Mouse (Mus musculus) E14TG2a.4 (cell line): ENCODE measurements around the gene Spib.

ENCODE experiments used
- H3K27me3 ChIP-seq: 2 replicates; pipeline ENCODE4 v1.6.1; 2014; ENCODE audit warnings: low read length, control low read depth; ENCODE audit not compliant: insufficient read depth
- H3K36me3 ChIP-seq: 2 replicates; pipeline ENCODE4 v1.6.1; 2014; ENCODE audit warnings: low read length, control low read depth; ENCODE audit not compliant: insufficient read depth
- H3K4me1 ChIP-seq: replicated peaks from 2 replicates; pipeline ENCODE4 v1.6.1; 2014; ENCODE audit warnings: low read depth, low read length, control low read depth
- H3K4me3 ChIP-seq: replicated peaks from 2 replicates; pipeline ENCODE4 v1.5.1; 2014; ENCODE audit warnings: mild to moderate bottlenecking, low read length
- H3K9me3 ChIP-seq: 2 replicates; pipeline ENCODE4 v1.6.1; 2014; ENCODE audit warnings: low read length, control low read depth
- CTCF ChIP-seq: conservative IDR thresholded peaks from 2 replicates; pipeline ENCODE4 v1.5.1; 2014; ENCODE audit warnings: low read length
- NANOG ChIP-seq: IDR thresholded peaks from 2 replicates; pipeline ENCODE4 v1.6.1; 2014; ENCODE audit warnings: borderline replicate concordance, low read length, mixed read lengths
- POU5F1 ChIP-seq: IDR thresholded peaks from 2 replicates; pipeline ENCODE4 v1.6.1; 2014; ENCODE audit warnings: low read length, borderline replicate concordance

Spib gene

GRCm38 (mm10) chr7:44534242-44534641 is 2.4 kb upstream of the Spib start:
- Histone ChIP-seq H3K9me3 (no peaks in the 10 kb centered on the region), H3K4me1 (peaks cover 100% of the 10 kb centered on the region), H3K4me3 (peak overlapping the region; percentile 59), H3K27me3 (peaks cover 3% of the 10 kb centered on the region; the same call in 1 of the 2 replicates), H3K36me3 (peaks cover 76% of the 10 kb centered on the region)
- no peak for TF ChIP-seq CTCF
- no peak for TF ChIP-seq NANOG
- no peak for TF ChIP-seq POU5F1

DNA sequence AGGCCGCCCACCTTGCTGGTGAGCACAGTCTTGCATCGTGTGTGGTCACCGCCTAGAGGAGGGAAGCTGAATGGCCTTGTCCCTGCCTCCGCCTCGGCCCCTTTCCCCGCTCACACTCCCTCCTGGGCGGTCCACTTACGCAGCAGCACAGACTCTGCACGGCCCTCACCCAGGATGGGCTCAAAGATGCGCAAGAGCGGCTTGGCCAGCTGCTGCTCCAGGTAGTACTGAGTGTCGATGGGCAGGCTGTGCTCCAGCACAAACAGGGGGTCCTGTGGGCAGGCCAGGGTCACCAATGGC is 1.8 kb upstream of the Spib start:
- peaks cover 100% of the 10 kb centered on the region for H3K4me1 ChIP-seq
- H3K27me3 ChIP-seq = peaks cover 5% of the 10 kb centered on the region; the same call in 1 of the 2 replicates
- H3K36me3 ChIP-seq = peaks cover 70% of the 10 kb centered on the region
- peak overlapping the region; percentile 59 for H3K4me3 ChIP-seq
- TF ChIP-seq POU5F1 = no peak
- TF ChIP-seq CTCF = no peak
- TF ChIP-seq NANOG = no peak
- no peaks in the 10 kb centered on the region for H3K9me3 ChIP-seq

DNA sequence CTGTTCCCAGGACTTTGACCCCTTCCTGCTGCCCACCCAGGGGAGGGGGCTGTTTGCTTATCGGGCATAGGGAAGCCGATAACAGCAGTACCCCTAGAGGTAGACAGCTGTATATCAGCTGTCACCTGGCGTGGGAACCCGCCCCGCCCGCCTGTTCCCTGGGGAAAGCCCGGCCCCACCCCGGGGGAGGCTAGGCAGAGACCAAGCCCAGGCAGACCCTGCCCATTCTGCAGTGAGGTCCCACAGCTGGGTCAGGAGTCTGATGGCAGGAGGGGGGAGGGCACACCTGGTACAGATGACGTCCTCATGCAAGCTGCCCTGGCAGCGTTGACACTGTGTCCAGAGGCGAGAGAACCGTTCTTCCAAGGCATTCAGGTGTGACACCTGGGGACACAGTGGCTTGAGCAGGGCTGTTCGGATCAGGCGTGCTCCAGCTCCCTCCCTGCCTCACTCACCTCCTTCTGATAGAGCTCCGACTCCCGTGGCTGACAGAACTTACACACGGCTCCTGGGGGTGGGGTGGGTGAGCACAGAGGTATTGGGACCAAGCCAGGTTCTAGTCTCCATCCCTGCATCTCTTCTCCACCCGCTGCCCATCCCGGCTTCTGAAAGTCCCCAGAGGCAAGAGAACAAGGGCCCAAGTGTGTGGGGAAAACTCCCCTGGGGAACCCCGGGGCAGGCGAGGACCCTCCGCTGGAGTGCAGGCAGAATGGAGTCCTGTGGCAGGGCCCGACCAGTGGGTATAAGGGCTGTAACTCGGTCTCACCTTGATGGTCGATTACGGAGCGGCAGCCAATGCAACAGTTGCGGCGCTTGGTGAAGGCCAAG is 1.3 kb upstream of the Spib start:
- H3K4me1 ChIP-seq = peaks cover 100% of the 10 kb centered on the region
- no peaks in the 10 kb centered on the region for H3K9me3 ChIP-seq
- TF ChIP-seq POU5F1 = no peak
- H3K4me3 ChIP-seq = peak overlapping the region; percentile 59
- peaks cover 8% of the 10 kb centered on the region; the same call in 1 of the 2 replicates for H3K27me3 ChIP-seq
- H3K36me3 ChIP-seq = peaks cover 64% of the 10 kb centered on the region

DNA sequence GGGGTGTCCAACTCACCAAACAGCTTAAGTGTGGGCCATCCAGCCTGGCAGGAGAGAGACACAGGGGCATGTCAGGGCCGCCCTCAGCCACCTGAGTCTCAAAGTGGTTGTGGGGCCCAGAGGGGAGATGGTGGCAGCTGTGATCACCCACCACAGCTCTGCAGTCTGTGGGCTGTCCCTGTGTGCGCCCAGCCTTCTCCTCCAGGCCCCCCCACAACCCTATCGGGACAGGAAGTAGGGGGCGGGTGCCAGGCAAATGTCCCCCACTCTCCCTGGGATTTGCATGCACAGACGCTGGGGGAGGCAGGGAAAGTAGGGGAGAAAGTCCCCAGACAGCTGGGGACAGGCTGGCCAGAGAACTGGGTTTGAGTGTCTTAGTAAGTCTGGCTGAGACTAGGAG is 664 bp downstream of the Spib start:
- no peak overlapping the region; the same call in 1 of the 2 replicates for H3K4me3 ChIP-seq
- H3K9me3 ChIP-seq = no peaks in the 10 kb centered on the region
- peaks cover 100% of the 10 kb centered on the region for H3K4me1 ChIP-seq
- peaks cover 11% of the 10 kb centered on the region; the same call in 1 of the 2 replicates for H3K27me3 ChIP-seq
- TF ChIP-seq CTCF = no peak
- TF ChIP-seq NANOG = no peak
- no peak for TF ChIP-seq POU5F1
- H3K36me3 ChIP-seq = peaks cover 45% of the 10 kb centered on the region

DNA sequence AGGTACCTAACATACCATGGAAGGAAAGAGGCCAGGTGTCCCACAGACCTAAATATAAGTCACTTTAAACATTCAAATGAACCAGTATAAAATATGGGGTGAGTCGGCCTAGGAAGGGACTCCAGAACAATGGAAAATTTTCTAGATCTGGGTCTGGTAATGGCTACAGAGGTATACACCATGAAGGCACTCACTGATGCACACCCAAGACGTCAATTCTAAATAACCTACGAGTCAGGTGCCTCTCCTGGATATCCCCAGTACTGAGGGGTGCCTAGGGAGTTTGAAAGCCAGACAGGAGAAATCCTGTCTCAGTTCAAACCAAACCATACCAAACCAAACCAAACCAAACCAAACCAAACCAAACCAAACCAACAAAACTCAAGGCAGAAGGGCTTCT is 1.4 kb downstream of the Spib start:
- peaks cover 38% of the 10 kb centered on the region for H3K36me3 ChIP-seq
- no peaks in the 10 kb centered on the region for H3K9me3 ChIP-seq
- H3K4me3 ChIP-seq = no peak overlapping the region
- peaks cover 11% of the 10 kb centered on the region; the same call in 1 of the 2 replicates for H3K27me3 ChIP-seq
- TF ChIP-seq POU5F1 (no peak), CTCF (no peak), NANOG (no peak)
- peaks cover 100% of the 10 kb centered on the region for H3K4me1 ChIP-seq

- Histone ChIP-seq H3K4me3 (peak overlapping the region; percentile 72; the same call in 1 of the 2 replicates), H3K4me1 (peaks cover 100% of the 10 kb centered on the region), H3K9me3 (no peaks in the 10 kb centered on the region), H3K36me3 (peaks cover 28% of the 10 kb centered on the region), H3K27me3 (peaks cover 11% of the 10 kb centered on the region; the same call in 1 of the 2 replicates)
- TF ChIP-seq CTCF (no peak), POU5F1 (no peak)
These were observed 2.4 kb downstream of the Spib start for GRCm38 (mm10) chr7:44529518-44529917.

DNA sequence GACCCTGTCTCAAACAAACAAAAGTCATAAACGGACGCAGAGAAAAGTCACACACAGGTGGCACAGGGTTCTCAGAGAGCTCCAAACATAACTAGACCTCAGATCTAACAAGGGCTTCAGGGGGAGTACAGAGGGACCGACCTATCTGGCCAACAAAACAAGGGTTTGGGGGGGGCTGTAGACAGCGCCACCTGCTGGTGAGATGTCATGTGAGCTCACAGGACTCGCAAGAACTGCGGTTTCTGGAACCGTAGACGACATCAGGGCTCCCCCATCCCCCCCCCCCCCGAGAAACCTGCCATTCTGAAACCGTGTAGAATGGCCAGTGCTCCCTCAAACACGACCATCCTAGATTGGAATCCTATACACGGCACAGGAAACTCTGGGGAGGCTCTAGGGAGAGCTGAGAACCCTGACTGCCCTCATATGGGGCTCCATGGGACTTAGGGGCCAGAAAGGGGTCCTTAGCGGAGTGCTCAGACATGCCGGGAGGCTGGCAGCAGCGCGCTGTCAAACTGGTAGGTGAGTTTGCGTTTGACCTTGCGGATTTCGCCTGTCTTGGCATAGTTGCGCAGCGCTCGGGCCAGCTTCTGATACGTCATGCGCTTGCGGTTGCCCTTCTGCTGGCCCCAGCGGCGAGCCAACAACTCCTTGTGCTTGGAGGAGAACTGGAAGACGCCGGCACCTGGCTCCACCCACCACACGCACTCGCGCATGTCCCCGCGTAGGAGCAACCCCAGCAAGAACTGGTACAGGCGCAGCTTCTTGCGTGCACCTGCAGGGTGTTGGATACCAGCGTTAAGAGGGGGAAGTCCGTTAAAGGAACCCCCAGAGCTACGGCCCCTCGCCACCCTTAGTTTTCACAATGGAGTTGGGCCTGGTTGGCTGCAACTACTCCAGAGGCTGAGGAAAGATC is 4.1 kb downstream of the Spib start:
- Histone ChIP-seq H3K9me3 (no peaks in the 10 kb centered on the region), H3K4me1 (peaks cover 100% of the 10 kb centered on the region), H3K36me3 (peaks cover 11% of the 10 kb centered on the region), H3K27me3 (peaks cover 21% of the 10 kb centered on the region), H3K4me3 (peak overlapping the region; percentile 72)
- no peak for TF ChIP-seq NANOG
- peak; percentile 56 for TF ChIP-seq CTCF
- no peak for TF ChIP-seq POU5F1

DNA sequence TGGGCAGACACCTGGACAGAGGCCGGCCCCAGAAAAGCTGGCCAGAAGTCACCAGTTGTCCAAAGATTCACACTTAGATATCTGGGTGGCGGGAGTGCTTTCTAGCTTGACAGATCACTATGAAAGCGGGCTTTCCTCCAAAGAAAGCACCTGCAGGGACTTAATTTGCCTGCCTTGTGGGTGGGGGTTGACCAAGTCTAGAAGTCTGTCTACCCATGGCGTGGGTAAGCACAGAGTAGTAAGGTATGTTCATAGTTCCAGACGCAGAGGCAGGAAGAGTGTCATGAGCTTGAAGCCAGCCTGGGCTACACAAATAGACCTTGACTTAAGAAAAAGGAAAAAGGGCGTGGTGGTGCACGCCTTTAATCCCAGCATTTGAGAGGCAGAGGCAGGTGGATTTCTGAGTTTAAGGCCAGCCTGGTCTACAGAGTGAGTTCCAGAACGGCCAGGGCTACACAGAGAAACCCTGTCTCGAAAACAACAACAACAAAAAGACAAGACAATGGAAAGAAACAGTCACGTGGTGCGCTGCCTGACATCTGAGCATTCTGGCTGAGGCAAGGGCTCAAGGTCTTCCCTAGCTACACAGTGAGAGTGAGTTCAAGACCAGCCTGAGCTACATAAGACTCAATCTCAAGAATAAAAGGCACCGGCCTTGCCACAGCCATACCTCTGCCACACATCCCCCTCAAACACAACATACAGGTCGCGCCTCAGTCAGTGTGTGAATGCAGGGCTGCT is 5.3 kb downstream of the Spib start:
- TF ChIP-seq POU5F1 (no peak), NANOG (no peak), CTCF (no peak)
- Histone ChIP-seq H3K4me3 (peak overlapping the region; percentile 60), H3K9me3 (no peaks in the 10 kb centered on the region), H3K4me1 (peaks cover 98% of the 10 kb centered on the region), H3K27me3 (peaks cover 30% of the 10 kb centered on the region), H3K36me3 (no peaks in the 10 kb centered on the region)
